Mouse (Mus musculus): Measurements from ENCODE around the gene Saa2.

Saa2 gene

GRCm38 (mm10) chr7:46764672-46765071 lies 13.1 kb downstream of the Saa2 start:
- no peak for DNase-seq

- no peak for DNase-seq
Measured at GRCm38 (mm10) chr7:46767371-46767770, 15.8 kb downstream of the Saa2 start.

DNA sequence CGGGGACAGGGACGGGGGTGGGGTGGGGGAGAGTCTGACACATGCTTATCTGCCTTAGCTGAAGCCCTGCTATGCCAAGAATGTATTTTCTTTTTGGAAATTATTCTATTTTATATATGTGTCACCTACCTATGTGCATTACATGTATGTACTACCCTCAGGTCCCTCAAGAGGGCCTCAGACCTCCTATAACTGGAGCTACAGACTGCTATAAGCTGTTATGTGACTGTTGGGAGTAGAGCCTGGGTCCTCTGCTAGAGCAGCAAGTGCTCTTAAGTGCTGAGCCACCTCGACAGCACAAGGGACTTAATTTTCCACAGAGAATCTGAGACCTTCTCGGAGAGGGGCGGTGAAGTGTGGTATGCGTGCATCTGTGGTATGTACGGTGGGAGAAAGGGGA lies 16.9 kb downstream of the Saa2 start:
- no peak for DNase-seq

GRCm38 (mm10) chr7:46770706-46771105 lies 19.1 kb downstream of the Saa2 start:
- peak; percentile 71 for DNase-seq

- DNase-seq = no peak
Measured at GRCm38 (mm10) chr7:46789177-46789849, 37.7 kb downstream of the Saa2 start.

- DNase-seq = no peak
Measured at GRCm38 (mm10) chr7:46793871-46794270, 42.3 kb downstream of the Saa2 start.

- DNase-seq = peak; percentile 100
Measured at GRCm38 (mm10) chr7:46795287-46796205, 44.0 kb downstream of the Saa2 start, which contains the start of the genes Hps5 and Gtf2h1. TSS of gene Hps5 (minus strand) at chr7:46796064. TSS of gene Gtf2h1 (plus strand) at chr7:46796103.

GRCm38 (mm10) chr7:46796206-46796679 lies 44.7 kb downstream of the Saa2 start:
- DNase-seq = no peak

GRCm38 (mm10) chr7:46796779-46797178 lies 45.2 kb downstream of the Saa2 start:
- no peak for DNase-seq
